Mouse (Mus musculus) MEL-GATA-1-ER (cell line): ENCODE data around the gene Gbp3.

Experiments used
- DNase-seq: peaks from one replicate; pipeline ENCODE4 v3.0.0-alpha.2; 2012; ENCODE audit warnings: low read depth; ENCODE audit errors: extremely low read depth

Gbp3 gene

GRCm38 (mm10) chr3:142588888-142589287 is 29.1 kb downstream of the Gbp3 start:
- no peak for DNase-seq

- DNase-seq, result no peak
Measured at GRCm38 (mm10) chr3:142590431-142591067, 30.7 kb downstream of the Gbp3 start.

- no peak for DNase-seq
Measured at GRCm38 (mm10) chr3:142594547-142594946, 34.7 kb downstream of the Gbp3 start, which contains the start of gene Gbp2b. TSS of gene Gbp2b (plus strand) at chr3:142594847.

DNA sequence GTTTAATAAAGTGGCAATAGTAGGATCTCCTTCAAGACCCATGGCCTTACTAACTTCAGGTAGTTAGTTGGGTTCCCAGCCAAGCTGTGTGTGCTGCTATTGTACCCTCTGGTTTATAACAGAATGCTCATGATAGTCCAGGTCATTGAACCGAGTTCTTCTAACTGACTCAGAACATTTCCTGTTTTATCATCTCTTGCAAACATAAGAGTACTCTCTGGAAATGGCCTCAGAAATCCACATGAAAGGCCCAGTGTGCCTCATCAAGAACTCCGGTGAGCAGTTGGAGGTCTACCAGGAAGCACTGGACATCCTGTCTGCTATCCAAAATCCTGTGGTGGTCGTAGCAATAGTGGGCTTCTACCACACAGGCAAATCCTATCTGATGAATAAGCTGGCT is 38.1 kb downstream of the Gbp3 start:
- no peak for DNase-seq

GRCm38 (mm10) chr3:142601675-142602074 is 41.8 kb downstream of the Gbp3 start:
- no peak for DNase-seq

GRCm38 (mm10) chr3:142618658-142619057 is 58.8 kb downstream of the Gbp3 start:
- DNase-seq, result no peak

DNA sequence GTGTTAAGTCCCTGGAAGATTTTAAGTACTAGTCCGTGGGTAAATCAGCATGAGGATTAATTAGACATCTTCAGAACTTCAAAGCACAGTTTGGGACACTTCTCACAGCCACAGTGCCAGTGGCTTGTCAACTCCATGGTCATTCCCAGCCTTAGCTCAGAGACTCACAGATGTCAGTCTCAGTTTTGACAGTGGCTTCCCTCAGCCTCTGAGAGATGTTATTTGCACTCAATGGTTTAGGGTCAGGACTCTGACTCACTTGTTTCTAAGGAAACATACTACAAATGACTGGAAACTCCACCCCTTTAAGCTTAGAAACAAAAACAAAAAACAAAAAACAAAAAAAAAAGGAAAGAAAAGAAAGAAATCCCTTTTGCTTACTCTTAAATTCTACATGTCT is 59.8 kb downstream of the Gbp3 start:
- DNase-seq, result no peak

DNA sequence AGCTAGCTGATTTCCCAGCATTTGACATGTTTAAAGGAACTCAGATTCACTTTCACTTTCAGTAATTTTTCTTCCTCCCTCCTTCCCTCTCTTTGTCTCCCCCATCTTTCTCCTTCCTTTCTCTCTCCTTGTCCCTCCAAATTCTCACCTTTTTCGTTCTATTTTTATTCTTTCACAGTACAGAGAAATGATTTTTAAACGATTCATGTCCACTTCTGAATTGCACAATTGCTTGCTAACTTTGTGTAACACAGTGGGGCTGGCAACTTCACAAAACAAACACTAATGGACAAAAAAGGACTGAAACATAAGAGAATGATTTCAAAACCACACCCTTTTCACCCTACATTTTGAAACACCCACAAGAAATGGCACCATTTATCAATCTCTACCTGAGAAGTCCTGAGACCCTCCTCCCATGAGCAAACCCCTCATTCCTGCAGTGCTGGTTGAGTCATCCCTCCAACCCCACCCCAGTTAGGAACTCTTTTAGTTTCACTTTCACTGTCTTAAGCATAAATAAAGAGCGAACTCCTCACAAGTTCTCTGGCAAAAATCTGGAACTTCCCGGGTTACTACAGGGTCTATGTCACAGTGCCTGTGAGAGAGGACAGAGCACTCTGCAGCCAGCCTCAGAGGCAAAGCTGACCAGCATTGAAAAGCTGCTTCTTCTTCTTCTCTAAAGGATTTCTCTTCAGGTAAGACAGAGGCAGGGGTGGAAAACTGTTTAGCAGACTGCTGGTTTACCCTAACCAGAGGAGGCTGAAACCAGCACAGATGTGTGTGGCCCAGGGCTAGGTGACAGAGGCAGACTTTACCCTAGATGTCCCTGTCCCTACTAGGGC is 60.5 kb downstream of the Gbp3 start, which contains the start of gene Gbp2:
TSS of gene Gbp2 (plus strand) at position 492 of the 845 bp plus-strand sequence.
- DNase-seq, result peak; percentile 23

GRCm38 (mm10) chr3:142620956-142621562 is 61.2 kb downstream of the Gbp3 start:
- peak; percentile 59 for DNase-seq
